Mouse (Mus musculus) spleen, postnatal 10 days (tissue): Measurements from ENCODE around the gene Fzd7.

ENCODE experiments used
- DNase-seq, 2 experiments: peaks; one replicate each; pipeline ENCODE4 v3.0.0; 2021 to 2022; ENCODE audit warnings: low spot score in 2 of 2

Fzd7 gene

DNA sequence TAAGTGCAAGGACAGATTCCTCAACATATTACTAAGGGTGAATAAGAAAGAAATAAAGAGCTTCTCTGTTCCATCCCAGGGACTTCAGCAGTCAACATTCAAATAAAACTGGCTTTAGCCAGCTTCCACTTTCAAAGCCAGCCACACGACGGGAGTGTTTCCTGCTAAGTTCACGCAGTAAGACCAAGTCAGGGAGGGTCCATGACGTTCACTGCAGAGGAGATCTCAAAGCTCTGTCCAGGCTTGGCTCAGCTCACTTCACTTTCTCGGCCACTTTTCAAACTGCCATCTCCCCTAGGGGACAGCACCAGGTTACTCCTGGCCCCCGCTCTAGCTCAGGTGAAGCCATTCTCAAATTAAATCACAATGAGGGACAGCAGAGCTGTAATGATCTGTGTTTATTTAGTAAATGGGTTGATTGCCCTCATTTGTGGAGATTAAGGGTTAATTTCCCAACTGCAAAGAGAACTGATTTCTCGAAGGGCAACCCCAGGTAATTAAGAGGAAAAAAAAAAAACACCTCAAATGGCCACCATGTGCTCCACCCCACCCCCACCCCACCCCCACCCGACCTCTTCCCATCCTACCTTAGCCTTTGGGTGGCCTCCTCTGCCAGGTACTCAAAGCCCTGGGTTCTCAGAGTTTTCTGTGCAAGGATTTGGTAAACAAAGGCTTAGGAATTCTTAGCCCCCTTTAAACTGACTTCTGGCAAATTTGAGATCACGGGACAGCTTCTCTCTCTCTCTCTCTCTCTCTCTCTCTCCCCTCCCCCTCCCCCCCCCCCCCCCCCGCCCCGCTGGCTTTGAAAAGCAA, 9.7 kb upstream of the Fzd7 start:
- DNase-seq: no peak

- DNase-seq: no peak
These were observed 9.1 kb upstream of the Fzd7 start for GRCm38 (mm10) chr1:59473181-59473555.

DNA sequence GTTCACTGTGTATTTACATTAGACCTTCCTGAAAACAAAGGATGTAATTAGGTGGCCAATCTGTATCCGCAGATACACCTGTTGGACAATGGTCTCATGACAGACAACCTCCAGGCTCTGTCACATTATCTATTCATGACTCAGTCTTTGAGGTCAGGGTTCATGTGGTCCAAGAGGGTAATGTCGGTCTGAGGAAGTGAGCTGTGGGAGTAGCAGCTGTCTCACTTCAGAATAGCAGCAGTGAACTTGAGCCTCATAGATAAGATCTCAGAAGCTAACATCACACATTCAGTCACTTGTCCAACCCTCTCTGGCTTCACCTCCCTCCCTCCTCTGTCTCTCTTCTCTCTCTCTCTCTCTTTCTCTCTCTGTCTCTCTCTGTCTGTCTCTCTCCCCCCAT, 6.6 kb upstream of the Fzd7 start:
- no peak for DNase-seq

GRCm38 (mm10) chr1:59478911-59479310, 3.3 kb upstream of the Fzd7 start:
- DNase-seq: no peak

DNA sequence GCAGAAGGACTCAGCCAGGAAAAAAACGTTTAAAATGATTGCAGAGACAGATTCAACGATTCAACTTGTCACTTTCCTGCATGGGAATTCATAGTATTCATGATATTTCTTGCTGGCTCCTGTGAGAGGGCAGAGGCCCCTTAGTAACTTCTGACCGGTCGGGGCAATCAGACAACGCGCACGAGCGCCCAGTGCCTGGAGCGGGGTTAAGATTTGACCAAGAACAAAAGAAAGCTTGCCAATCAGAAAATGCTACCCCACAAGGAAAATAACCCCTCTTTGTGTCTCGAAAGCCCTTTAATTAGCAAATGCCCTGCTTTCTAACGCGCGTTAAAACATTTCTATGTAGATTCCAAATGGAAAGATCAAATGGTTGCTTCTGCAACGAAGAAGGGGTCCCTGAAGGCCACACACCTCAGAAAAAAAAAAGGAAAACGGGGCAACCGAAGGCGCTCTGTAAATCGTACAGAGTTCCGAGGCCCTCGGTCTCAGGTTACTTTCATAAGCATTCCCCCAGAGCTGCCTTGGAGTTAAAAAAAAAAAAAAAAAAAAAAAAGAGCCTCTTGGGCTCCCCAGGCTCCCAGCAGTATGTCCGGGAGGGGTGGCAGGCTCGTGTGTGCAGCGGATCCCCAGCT, 1.3 kb upstream of the Fzd7 start:
- DNase-seq: no peak

DNA sequence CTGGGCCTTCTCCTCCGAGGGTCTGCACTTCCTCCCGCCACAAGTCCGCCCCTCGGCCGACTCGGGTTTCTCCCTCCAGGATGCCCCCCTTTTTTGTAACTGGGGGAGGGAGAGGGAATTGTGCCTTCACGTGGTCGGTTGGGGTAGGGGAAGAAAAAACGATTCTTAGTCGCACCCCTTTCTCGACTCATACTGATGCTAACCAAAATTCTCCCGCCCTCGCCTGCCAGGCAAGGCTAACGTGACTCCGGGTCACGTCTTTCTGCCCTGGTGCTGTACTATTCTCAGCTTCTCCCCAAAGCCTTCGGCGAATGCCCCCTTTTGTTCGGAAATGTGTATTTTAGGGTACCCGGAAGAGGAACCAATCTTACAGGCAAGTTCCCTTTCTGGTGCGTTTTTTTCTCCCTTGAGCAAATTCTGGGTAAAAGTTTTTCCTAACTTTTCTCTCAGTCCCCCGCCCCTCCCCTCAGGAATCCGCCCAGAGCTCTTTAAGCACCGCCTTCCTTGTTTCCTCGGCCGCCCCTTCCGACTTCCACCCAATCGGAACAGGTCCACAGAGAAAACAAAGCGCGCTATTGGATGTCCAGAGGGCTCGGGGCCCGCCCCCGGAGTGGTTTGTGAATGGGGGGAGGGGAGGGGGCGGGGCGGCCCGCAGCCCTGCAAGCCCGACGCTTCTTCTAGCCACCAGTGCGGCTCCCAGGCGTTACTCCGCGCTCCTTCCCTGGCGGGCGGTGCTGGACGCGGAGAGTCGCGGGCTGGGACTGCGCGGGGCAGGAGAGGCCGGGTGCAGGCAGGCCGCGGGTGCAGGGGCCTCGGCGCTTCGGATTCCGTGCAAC, 550 bp upstream of the Fzd7 start:
- DNase-seq: peak; percentile 73 to 87

DNA sequence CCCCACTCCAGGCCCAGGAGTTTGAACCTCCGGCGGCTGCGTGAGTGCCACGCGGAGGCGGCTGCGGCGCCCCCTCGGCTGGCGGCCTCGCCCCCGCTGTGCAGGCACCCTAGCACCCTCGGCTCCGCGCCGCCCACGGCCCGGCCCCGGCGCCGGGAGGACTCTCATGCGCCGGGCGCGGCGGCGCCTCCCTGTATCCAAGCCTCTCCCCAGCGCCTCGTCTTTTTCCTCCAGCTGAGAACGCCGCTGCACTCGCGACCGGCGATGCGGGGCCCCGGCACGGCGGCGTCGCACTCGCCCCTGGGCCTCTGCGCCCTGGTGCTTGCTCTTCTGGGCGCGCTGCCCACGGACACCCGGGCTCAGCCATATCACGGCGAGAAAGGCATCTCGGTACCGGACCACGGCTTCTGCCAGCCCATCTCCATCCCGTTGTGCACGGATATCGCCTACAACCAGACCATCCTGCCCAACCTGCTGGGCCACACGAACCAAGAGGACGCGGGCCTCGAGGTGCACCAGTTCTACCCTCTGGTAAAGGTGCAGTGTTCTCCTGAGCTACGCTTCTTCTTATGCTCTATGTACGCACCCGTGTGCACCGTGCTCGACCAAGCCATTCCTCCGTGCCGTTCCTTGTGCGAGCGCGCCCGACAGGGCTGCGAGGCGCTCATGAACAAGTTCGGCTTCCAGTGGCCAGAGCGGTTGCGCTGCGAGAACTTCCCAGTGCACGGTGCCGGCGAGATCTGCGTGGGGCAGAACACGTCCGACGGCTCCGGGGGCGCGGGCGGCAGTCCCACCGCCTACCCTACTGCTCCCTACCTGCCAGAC, 684 bp downstream of the Fzd7 start:
- DNase-seq: peak in 1 of 2 experiments; percentile 29

- DNase-seq: peak; percentile 13 to 62
These were observed 1.5 kb downstream of the Fzd7 start for GRCm38 (mm10) chr1:59483521-59484245.

- no peak for DNase-seq
These were observed 2.1 kb downstream of the Fzd7 start for GRCm38 (mm10) chr1:59484314-59484713.

GRCm38 (mm10) chr1:59484791-59485785, 2.9 kb downstream of the Fzd7 start:
- DNase-seq: no peak

DNA sequence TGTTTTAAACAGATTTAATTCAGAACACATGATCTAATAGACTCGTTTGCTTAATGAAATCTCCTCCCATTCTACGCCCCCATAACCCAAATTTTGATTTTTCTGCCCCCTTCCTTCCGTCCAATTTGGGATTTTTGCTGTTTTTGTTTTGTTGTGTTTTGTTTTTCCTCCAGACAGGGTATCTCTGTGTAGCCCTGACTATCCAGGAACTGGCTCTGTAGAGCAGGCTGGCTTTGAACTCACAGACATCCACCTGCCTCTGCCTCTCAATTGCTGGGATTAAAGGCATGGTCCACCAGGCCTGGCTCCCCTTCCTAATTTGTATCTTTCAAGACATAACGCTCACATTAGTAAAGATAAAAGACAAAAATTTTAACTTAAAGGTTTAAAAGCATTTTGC, 3.6 kb downstream of the Fzd7 start:
- no peak for DNase-seq

GRCm38 (mm10) chr1:59487651-59488051, 5.4 kb downstream of the Fzd7 start:
- peak in 1 of 2 experiments; percentile 24 for DNase-seq

- DNase-seq: no peak
These were observed 6.3 kb downstream of the Fzd7 start for GRCm38 (mm10) chr1:59488481-59488880.

DNA sequence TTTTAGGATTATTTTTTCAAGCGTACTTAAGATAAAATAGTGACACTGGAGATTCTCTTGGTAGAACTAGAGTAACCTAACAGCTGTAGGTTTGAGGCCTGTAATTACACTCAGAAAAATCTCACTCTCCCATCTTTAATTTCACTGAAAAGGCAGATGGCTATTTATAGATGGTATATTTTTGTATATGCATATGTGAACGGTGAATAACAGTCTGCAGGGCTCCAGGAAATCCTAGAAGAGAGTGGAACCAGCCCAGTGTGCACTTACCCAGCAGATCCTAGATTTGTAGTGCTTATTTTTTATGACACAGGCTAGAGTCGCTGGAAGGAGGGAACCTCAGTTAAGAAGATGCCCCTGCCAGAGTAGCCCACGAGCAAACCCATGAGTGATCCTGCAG, 6.8 kb downstream of the Fzd7 start:
- DNase-seq: no peak

DNA sequence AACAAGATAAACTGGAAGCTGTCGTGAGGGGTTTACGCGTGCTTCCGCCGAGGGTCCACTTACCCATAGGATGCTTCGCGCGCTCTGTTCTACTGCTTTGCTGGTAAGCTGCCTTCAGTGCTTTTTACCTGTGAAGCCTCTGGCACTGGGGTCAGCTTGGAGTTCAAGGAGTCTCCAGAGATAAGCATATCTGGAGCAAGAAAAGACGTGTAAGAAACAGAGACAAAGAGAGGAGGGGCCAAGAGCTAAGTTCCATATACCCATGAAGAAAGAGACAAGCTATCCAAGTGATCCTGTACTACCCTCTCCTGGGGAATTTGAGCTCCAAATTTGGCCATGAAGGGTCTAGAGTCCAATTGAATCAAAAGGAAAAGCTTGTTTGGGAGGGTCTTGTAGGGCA, 9.3 kb downstream of the Fzd7 start:
- DNase-seq: no peak

- DNase-seq: no peak
These were observed 10.2 kb downstream of the Fzd7 start for GRCm38 (mm10) chr1:59492432-59492831.

GRCm38 (mm10) chr1:59495970-59496369, 13.7 kb downstream of the Fzd7 start:
- no peak for DNase-seq

GRCm38 (mm10) chr1:59497741-59498613, 15.8 kb downstream of the Fzd7 start:
- no peak for DNase-seq

GRCm38 (mm10) chr1:59499327-59499726, 17.1 kb downstream of the Fzd7 start:
- no peak for DNase-seq
